Mouse (Mus musculus) midbrain, postnatal 0 days (tissue): ENCODE measurements around the gene Phb2. TPM values are rescaled to one million over a fixed set of nuclear protein-coding genes. Genes with fewer than 3 reads are reported as not detected.

Source experiments
- ATAC-seq: fragments of 200-750 bp; cut with Nextera tagmentation; 2 replicates; pipeline ENCODE4 v1.8.0; 2017; ENCODE audit warnings: moderate number of reproducible peaks, mild to moderate bottlenecking, moderate TSS enrichment, moderate library complexity; ENCODE audit not compliant: low FRiP score
- DNase-seq: peaks from one replicate; pipeline ENCODE4 v3.0.0-alpha.2; 2015; ENCODE audit warnings: low spot score
- H3K27ac ChIP-seq: fragments of 300-500 bp; sonication (generic); 2 replicates; pipeline ENCODE4 v1.5.1; 2014; ENCODE audit warnings: low read depth, mild to moderate bottlenecking, low read length, mixed read lengths
- H3K27me3 ChIP-seq: fragments of 300-500 bp; sonication (generic); 2 replicates; pipeline ENCODE4 v1.6.1; 2014; ENCODE audit warnings: low read length, control low read depth, mixed read lengths; ENCODE audit not compliant: insufficient read depth
- H3K36me3 ChIP-seq: fragments of 300-500 bp; sonication (generic); 2 replicates; pipeline ENCODE4 v1.6.1; 2014; ENCODE audit warnings: low read length, control low read depth, mixed read lengths; ENCODE audit not compliant: insufficient read depth
- H3K4me1 ChIP-seq: fragments of 300-500 bp; sonication (generic); 2 replicates; pipeline ENCODE4 v1.6.1; 2014; ENCODE audit warnings: mild to moderate bottlenecking, control low read depth, antibody characterized with exemption, low read length, mixed read lengths; ENCODE audit not compliant: insufficient read depth
- H3K4me2 ChIP-seq: fragments of 300-500 bp; sonication (generic); 2 replicates; pipeline ENCODE4 v1.6.1; 2014; ENCODE audit warnings: low read depth, mild to moderate bottlenecking, low read length, mixed read lengths; ENCODE audit not compliant: poor library complexity, severe bottlenecking
- H3K4me3 ChIP-seq: fragments of 300-500 bp; sonication (generic); 2 replicates; pipeline ENCODE4 v1.5.1; 2014; ENCODE audit warnings: low read depth, mild to moderate bottlenecking, low read length, moderate library complexity
- H3K9ac ChIP-seq: fragments of 300-500 bp; sonication (generic); replicated peaks from 2 replicates; pipeline ENCODE4 v1.6.1; 2014; ENCODE audit warnings: mild to moderate bottlenecking, low read length, moderate library complexity, mixed read lengths; ENCODE audit not compliant: poor library complexity, severe bottlenecking
- H3K9me3 ChIP-seq: fragments of 300-500 bp; sonication (generic); 2 replicates; pipeline ENCODE4 v1.6.1; 2016; ENCODE audit warnings: low read length, control low read depth
- CTCF ChIP-seq: IDR thresholded peaks from 2 replicates; pipeline ENCODE4 v1.5.1; 2016; ENCODE audit warnings: antibody characterized with exemption, mild to moderate bottlenecking
- whole genome bisulfite sequencing: fragments of 180-500 bp; shearing (Covaris S2); extraction: QIAGEN DNeasy Blood & Tissue Kit; methylation state at CpG from one replicate; pipeline ENCODE4 v1.1.7; 2014; 5-methylcytosine and 5-hydroxymethylcytosine counted together
- polyA plus RNA-seq: library from polyadenylated mRNA; unstranded; fragments of >200 nt; fragmentation: Nextera tagmentation; extraction: Ambion mirVana; gene quantifications from 2 replicates; pipeline ENCODE4 v1.2.1, GENCODE M21; 2015
- total RNA-seq: library from RNA; depleted of rRNA; stranded (reverse); fragments of >200 nt; gene quantifications from 2 replicates; pipeline ENCODE4 v1.2.3, GENCODE M21; 2014

The Phb2 gene
- total and polyA plus RNA-seq, 2 experiments from 2014 or later = 230 to 265 TPM

- Histone ChIP-seq H3K9ac (no peak overlapping the region), H3K4me3 (no peak overlapping the region), H3K36me3 (no peaks in the 10 kb centered on the region), H3K9me3 (no peaks in the 10 kb centered on the region), H3K4me2 (no peak overlapping the region), H3K4me1 (no peaks in the 10 kb centered on the region), H3K27me3 (no peaks in the 10 kb centered on the region), H3K27ac (no peak overlapping the region)
- ATAC-seq (no peak), DNase-seq (no peak)
- 85% methylated on average over 8 of the region's 8 CpGs for WGBS
- no peak for TF ChIP-seq CTCF
Observed at GRCm38 (mm10) chr6:124688151-124688758, 23.9 kb upstream of the Phb2 start.

DNA sequence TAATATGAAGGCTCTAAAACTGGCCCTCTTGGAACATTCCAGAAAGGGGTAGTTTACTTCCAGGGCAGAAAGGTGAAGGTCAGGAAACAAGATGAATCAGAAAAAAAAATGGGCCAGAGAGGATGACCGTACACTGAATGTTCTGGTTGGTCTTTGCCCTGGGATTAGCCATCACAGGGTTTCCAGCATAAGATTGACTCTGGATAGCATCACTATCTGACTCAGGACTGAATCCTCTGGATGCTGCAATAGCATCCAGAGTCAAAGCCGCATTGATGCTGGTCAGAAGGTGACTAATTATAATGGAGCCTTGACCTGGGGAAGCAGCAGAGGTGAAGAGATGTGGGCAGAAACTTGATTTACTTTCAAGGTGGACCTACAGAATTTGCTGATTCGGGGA, 23.1 kb upstream of the Phb2 start:
- H3K9me3 ChIP-seq = no peaks in the 10 kb centered on the region
- no peak for ATAC-seq
- H3K4me1 ChIP-seq = no peaks in the 10 kb centered on the region
- no peaks in the 10 kb centered on the region for H3K36me3 ChIP-seq
- no peak overlapping the region for H3K4me2 ChIP-seq
- no peak for DNase-seq
- no peak overlapping the region for H3K4me3 ChIP-seq
- no peaks in the 10 kb centered on the region for H3K27me3 ChIP-seq
- TF ChIP-seq CTCF = no peak
- WGBS = 94% methylated on average over 3 of the region's 3 CpGs
- H3K9ac ChIP-seq = no peak overlapping the region
- H3K27ac ChIP-seq = no peak overlapping the region

DNA sequence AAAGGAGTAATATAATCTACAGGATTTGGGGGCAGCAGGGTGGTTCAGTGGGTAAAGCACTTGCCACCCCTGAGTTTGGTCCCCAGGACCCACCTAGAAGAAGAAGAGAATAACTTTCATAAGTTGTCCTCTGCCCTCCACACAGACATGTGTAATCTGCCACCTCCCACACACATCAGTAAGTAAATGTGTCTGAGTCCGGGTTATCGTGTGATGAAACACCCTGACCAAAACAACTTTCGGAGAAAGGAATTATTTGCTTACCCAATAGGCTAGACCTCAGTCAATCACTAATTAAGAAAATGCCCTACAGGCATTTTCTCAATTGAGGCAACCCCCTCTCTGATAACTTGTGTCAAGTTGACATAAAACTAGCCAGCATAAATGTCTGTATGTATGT, 21.6 kb upstream of the Phb2 start:
- Histone ChIP-seq H3K36me3 (no peaks in the 10 kb centered on the region), H3K9ac (no peak overlapping the region)

GRCm38 (mm10) chr6:124693243-124693981, 18.7 kb upstream of the Phb2 start:
- WGBS = 79% methylated on average over 15 of the region's 15 CpGs
- TF ChIP-seq CTCF = no peak
- Histone ChIP-seq H3K27me3 (no peaks in the 10 kb centered on the region), H3K27ac (no peak overlapping the region), H3K4me3 (no peak overlapping the region), H3K9ac (no peak overlapping the region), H3K36me3 (no peaks in the 10 kb centered on the region), H3K4me1 (0 out of 2 replicates have a peak, but pooled peaks cover 3% of the 10 kb centered on the region), H3K4me2 (no peak overlapping the region), H3K9me3 (no peaks in the 10 kb centered on the region)
- DNase-seq (no peak), ATAC-seq (no peak)

More for the DNA sequence above, 21.6 kb upstream of the Phb2 start:
- Histone ChIP-seq H3K4me1 (0 out of 2 replicates have a peak, but pooled peaks cover 3% of the 10 kb centered on the region), H3K9me3 (no peaks in the 10 kb centered on the region), H3K27me3 (no peaks in the 10 kb centered on the region), H3K4me2 (no peak overlapping the region), H3K4me3 (no peak overlapping the region), H3K27ac (no peak overlapping the region)
- no peak for TF ChIP-seq CTCF
- ATAC-seq (no peak), DNase-seq (no peak)
- 99% methylated on average over 3 of the region's 3 CpGs for WGBS

DNA sequence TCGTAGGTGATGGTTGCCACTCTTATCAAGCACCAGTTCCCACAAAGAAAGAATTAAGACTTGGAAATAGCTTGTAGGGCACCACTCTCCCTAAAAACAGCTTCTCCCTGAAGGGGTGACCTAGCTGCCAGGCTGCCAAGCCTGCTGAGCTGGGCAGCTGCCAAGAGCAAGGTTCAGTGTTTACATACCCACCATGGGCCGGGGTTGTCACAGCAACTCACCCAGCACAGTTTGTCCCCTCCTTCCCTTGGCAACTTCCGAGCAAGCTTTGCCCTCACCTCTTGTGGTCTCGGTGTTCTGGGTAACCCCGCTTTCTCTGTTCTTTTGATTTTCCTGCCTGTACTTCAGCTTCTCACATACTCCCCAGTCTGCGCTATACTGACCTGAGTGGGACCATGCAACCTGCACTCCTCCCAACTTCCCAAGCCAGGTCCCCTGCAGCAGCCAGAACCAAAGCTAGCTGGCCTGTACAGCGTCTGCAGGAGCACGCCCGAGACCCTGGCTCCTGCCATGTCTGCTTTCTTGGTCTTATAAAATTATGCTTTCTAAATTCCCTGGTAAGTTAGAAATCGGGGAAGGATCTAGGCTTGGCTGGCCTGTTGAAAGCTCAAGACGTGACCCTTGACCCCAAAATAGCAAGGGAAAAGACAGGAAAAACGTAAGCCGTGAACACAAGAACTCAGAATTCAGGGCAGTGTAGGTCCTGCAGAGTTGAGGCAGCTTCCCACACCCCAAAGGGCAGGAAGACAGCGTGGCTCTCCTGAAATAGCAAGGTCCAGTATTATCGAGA, 17.8 kb upstream of the Phb2 start:
- H3K27ac ChIP-seq = no peak overlapping the region; the same call in 1 of the 2 replicates
- WGBS = 75% methylated on average over 15 of the region's 15 CpGs
- H3K4me3 ChIP-seq = no peak overlapping the region

More for the DNA sequence above, 17.8 kb upstream of the Phb2 start:
- TF ChIP-seq CTCF = no peak
- Histone ChIP-seq H3K9me3 (no peaks in the 10 kb centered on the region), H3K27me3 (no peaks in the 10 kb centered on the region), H3K4me1 (0 out of 2 replicates have a peak, but pooled peaks cover 3% of the 10 kb centered on the region), H3K4me2 (no peak overlapping the region), H3K36me3 (peaks cover 7% of the 10 kb centered on the region; the same call in 1 of the 2 replicates), H3K9ac (no peak overlapping the region)
- DNase-seq (peak; percentile 76), ATAC-seq (peak; percentile 57; the same call in 1 of the 2 replicates)
